Comparison of ENCODE assay signal across 9 mouse cellular contexts in the genomic region with DNA sequence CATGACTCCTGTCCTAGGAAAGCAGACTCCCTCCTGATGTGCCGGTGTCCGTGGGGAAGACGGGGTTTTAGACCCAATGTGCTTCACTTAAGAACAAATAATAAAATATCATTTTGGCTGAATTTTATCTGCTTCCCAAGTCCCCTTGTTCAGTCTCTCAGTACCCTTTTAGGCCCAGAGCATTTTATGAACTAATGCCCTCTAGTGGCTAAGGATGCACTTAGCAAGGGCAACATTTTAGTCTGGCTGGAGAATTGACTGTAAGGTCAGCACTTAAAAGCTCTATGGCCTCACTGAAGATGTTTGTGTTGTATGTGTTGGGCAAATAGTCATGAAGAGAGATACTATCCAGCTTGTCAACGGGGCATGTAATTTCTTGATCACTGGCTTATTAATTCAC.
DNase-seq lines count a peak whose midpoint lies in the region; ATAC-seq and TF ChIP-seq lines count a peak whose summit lies in the region.
"Had no signal": no experiment of that assay in that cellular context is flagged by ENCODE, and none has a peak within 500 bp of the region (broad histone marks: within the 10 kb centered on the region; RNA-seq: fewer than 3 reads in every experiment).

No protein-coding gene starts in this region.

- no peak overlapping the region for H3K9ac ChIP-seq in midbrain, embryonic 14.5 days (replicated peaks; ENCODE audit: low read length)
- H3K9ac ChIP-seq: embryonic facial prominence, embryonic 13.5 days had no signal

- H3K27ac ChIP-seq in bone marrow macrophage, adult 2 months (ENCODE audit: insufficient read depth, low read depth, low read length), result no peak overlapping the region
- H3K27ac ChIP-seq in midbrain, embryonic 14.5 days (replicated peaks; ENCODE audit: low read depth, low read length), result no peak overlapping the region
- H3K27ac ChIP-seq: embryonic facial prominence, embryonic 13.5 days had no signal

- H3K4me1 ChIP-seq in bone marrow macrophage, adult 2 months (ENCODE audit: control insufficient read depth, insufficient read depth, low read length), result no peaks in the 10 kb centered on the region
- H3K4me1 ChIP-seq in midbrain, embryonic 14.5 days (ENCODE audit: control insufficient read depth, insufficient read depth, low read length), result no peaks in the 10 kb centered on the region
- H3K4me1 ChIP-seq: embryonic facial prominence, embryonic 13.5 days had no signal

- H3K4me3 ChIP-seq in bone marrow macrophage, adult 2 months (ENCODE audit: insufficient read depth, low read length), result no peak overlapping the region
- no peak overlapping the region for H3K4me3 ChIP-seq in midbrain, embryonic 14.5 days (replicated peaks; ENCODE audit: low read depth, low read length)
- H3K4me3 ChIP-seq: embryonic facial prominence, embryonic 13.5 days had no signal

- DNase-seq in cerebellum, adult 18-20 months, result peak; percentile 31 to 51
- no peak for DNase-seq in cerebellum, adult 11 months
- peak; percentile 5 for DNase-seq in kidney, postnatal 14 days
- DNase-seq in kidney, adult 11 months, result no peak
- peak; percentile 81 for DNase-seq in midbrain, embryonic 14.5 days
- no peak for DNase-seq in spleen, postnatal 36 days (ENCODE audit: low spot score in 2 of 2)
- DNase-seq in gastrocnemius, postnatal 4 days (ENCODE audit: low spot score in 2 of 2), result no peak

- no peaks in the 10 kb centered on the region for H3K27me3 ChIP-seq in midbrain, embryonic 14.5 days (ENCODE audit: control insufficient read depth, insufficient read depth, low read length)
- H3K27me3 ChIP-seq: embryonic facial prominence, embryonic 13.5 days had no signal

- TF ChIP-seq POLR2A in bone marrow macrophage, adult 2 months (IDR thresholded peaks at IDR 0.05; ENCODE audit: borderline replicate concordance, low read depth, low read length), result no peak

- H3K36me3 ChIP-seq in midbrain, embryonic 14.5 days (ENCODE audit: control insufficient read depth, insufficient read depth, low read length), result no peaks in the 10 kb centered on the region
- H3K36me3 ChIP-seq: embryonic facial prominence, embryonic 13.5 days had no signal

- no peak overlapping the region for H3K4me2 ChIP-seq in midbrain, embryonic 14.5 days (ENCODE audit: low read length)
- H3K4me2 ChIP-seq: embryonic facial prominence, embryonic 13.5 days had no signal

- no peak for ATAC-seq in midbrain, embryonic 14.5 days (ENCODE audit: low FRiP score, low TSS enrichment)

- H3K9me3 ChIP-seq in midbrain, embryonic 14.5 days (ENCODE audit: control insufficient read depth, low read length), result no peaks in the 10 kb centered on the region
- H3K9me3 ChIP-seq: embryonic facial prominence, embryonic 13.5 days had no signal

- TF ChIP-seq CTCF in bone marrow macrophage, adult 2 months (IDR thresholded peaks at IDR 0.05; ENCODE audit: low read depth, low read length), result 0 out of 2 replicates have a peak, but pooled peaks have one; percentile 28

- WGBS in midbrain, embryonic 14.5 days, result 62% methylated on average over 4 of the region's 4 CpGs

Comparison
In these comparisons a context has a peak if more than half of its experiments do, and no peak if none do; other contexts are left out.
1. DNase-seq: peak in cerebellum, adult 18-20 months (2 of 2), kidney, postnatal 14 days (single experiment) and midbrain, embryonic 14.5 days (single experiment); none in cerebellum, adult 11 months (single experiment), kidney, adult 11 months (single experiment), spleen, postnatal 36 days (0 of 2) and gastrocnemius, postnatal 4 days (0 of 2).